Mouse (Mus musculus): ENCODE results near the gene Gm20441. TPM values are rescaled to one million over a fixed set of nuclear protein-coding genes. Genes with fewer than 3 reads are reported as not detected.

Gm20441 gene
- total RNA-seq, 1 experiment from 2014 or later: not detected

Other genes with a start within 250 kb of the Gm20441 start
- gene Lrrc75b, start 220.6 kb downstream of the Gm20441 start, total RNA-seq (2017): not detected in 2 replicates
- 0.23 TPM in 1 of 2 replicates, not detected in the other for gene Ggt1, start 219.3 kb downstream of the Gm20441 start, total RNA-seq (2017)
- 4.6 and 7.8 TPM in 2 replicates for gene Ggt5, start 191.6 kb downstream of the Gm20441 start, total RNA-seq (2017)
- 0.59 TPM in 1 of 2 replicates, not detected in the other for gene Susd2, start 136.9 kb downstream of the Gm20441 start, total RNA-seq (2017)
- gene Cabin1, start 16.6 kb downstream of the Gm20441 start, total RNA-seq (2017): 23.0 and 38.6 TPM in 2 replicates
- 36.5 and 63.9 TPM in 2 replicates for gene Ddt, start 7.5 kb downstream of the Gm20441 start, total RNA-seq (2017)
- gene Gstt3, start 460 bp upstream of the Gm20441 start, total RNA-seq (2017): 2.3 and 7.5 TPM in 2 replicates
- gene Gstt1, start 17.6 kb upstream of the Gm20441 start, total RNA-seq (2017): 0.63 and 0.96 TPM in 2 replicates
- gene Gstt4, start 41.6 kb upstream of the Gm20441 start, total RNA-seq (2017): not detected in 2 replicates
- 10.7 and 19.0 TPM in 2 replicates for gene Gstt2, start 56.5 kb upstream of the Gm20441 start, total RNA-seq (2017)
- 521 and 525 TPM in 2 replicates for gene Mif, start 79.3 kb upstream of the Gm20441 start, total RNA-seq (2017)
- not detected in 2 replicates for gene Derl3, start 112.5 kb upstream of the Gm20441 start, total RNA-seq (2017)
- gene Smarcb1, start 140.7 kb upstream of the Gm20441 start, total RNA-seq (2017): 76.4 and 88.3 TPM in 2 replicates
- gene Chchd10, start 152.2 kb upstream of the Gm20441 start, total RNA-seq (2017): 39.6 and 50.1 TPM in 2 replicates
- 1.6 TPM in 1 of 2 replicates, not detected in the other for gene Mmp11, start 155.5 kb upstream of the Gm20441 start, total RNA-seq (2017)
- not detected in 2 replicates for gene Gm867, start 159.7 kb upstream of the Gm20441 start, total RNA-seq (2017)
- not detected in 2 replicates for gene Vpreb3, start 162.1 kb upstream of the Gm20441 start, total RNA-seq (2017)
- gene Gm5134, start 173.6 kb upstream of the Gm20441 start, total RNA-seq (2017): 0.46 TPM in 1 of 2 replicates, not detected in the other